Mouse (Mus musculus) adrenal gland, postnatal 4 days (tissue): ENCODE data around the gene Ubqln2. TPM values are rescaled to one million over a fixed set of nuclear protein-coding genes. Genes with fewer than 3 reads are reported as not detected.

Experiments
- DNase-seq, 2 experiments: peaks; one replicate each; pipeline ENCODE4 v3.0.0; 2021 to 2022; ENCODE audit warnings: low spot score in 2 of 2, mixed read lengths in 2 of 2
- long read RNA-seq, 2 experiments: library from polyadenylated mRNA; stranded (forward); transcript quantifications; one replicate each; pipeline ENCODE4 v2.0.0; 2021
- total RNA-seq, 2 experiments: library from RNA; stranded (reverse); gene quantifications; 2 replicates each; pipeline ENCODE4 v1.2.3; 2021

Gene Ubqln2
- total RNA-seq, result 10 to 100 TPM; 64.4 to 70.0 TPM
- long read RNA-seq, experiment 1, transcript Ubqln2-201 (1 exons, 3,344 nt), result major isoform, 14 of 14 reads
- long read RNA-seq, experiment 1, partial matches to known transcripts, result 0 of 14 reads
- long read RNA-seq, experiment 1, other reads (novel, unspliced or antisense), result 0 of 14 reads
- long read RNA-seq, experiment 2, transcript Ubqln2-201 (1 exons, 3,344 nt), result major isoform, 12 of 12 reads
- long read RNA-seq, experiment 2, partial matches to known transcripts, result 0 of 12 reads
- long read RNA-seq, experiment 2, other reads (novel, unspliced or antisense), result 0 of 12 reads

GRCm38 (mm10) chrX:153497688-153498516 lies at the start of gene Ubqln2:
Gene Ubqln2, plus strand, starts transcription at chrX:153498227.
- peak; percentile 34 to 54 for DNase-seq

GRCm38 (mm10) chrX:153451946-153452345 lies 46.1 kb upstream of the Ubqln2 start:
- no peak for DNase-seq

GRCm38 (mm10) chrX:153476760-153477248 lies 21.2 kb upstream of the Ubqln2 start:
- DNase-seq, result no peak

GRCm38 (mm10) chrX:153492326-153492725 lies 5.7 kb upstream of the Ubqln2 start:
- no peak for DNase-seq

GRCm38 (mm10) chrX:153498665-153499293 lies 752 bp downstream of the Ubqln2 start:
- no peak for DNase-seq

- no peak for DNase-seq
These were observed 1.4 kb downstream of the Ubqln2 start for GRCm38 (mm10) chrX:153499294-153500046.

GRCm38 (mm10) chrX:153500047-153500345 lies 2.0 kb downstream of the Ubqln2 start:
- DNase-seq, result no peak

GRCm38 (mm10) chrX:153505954-153506353 lies 7.9 kb downstream of the Ubqln2 start:
- no peak for DNase-seq

GRCm38 (mm10) chrX:153515491-153515890 lies 17.5 kb downstream of the Ubqln2 start:
- no peak for DNase-seq

- DNase-seq, result no peak
These were observed 30.4 kb downstream of the Ubqln2 start for GRCm38 (mm10) chrX:153528399-153528798.

Other genes starting within 250 kb of the Ubqln2 start
- gene Cypt3, start 60.4 kb downstream of the Ubqln2 start, total RNA-seq, result not detected
- gene Kctd12b, start 198.2 kb downstream of the Ubqln2 start, total RNA-seq, result 10 to 100 TPM; 16.7 to 17.2 TPM
- 10 to 100 TPM; 72.9 to 76.0 TPM for gene Nbdy, start 225.4 kb downstream of the Ubqln2 start, total RNA-seq